Mouse (Mus musculus): ENCODE results near the gene Gpank1.

DNA sequence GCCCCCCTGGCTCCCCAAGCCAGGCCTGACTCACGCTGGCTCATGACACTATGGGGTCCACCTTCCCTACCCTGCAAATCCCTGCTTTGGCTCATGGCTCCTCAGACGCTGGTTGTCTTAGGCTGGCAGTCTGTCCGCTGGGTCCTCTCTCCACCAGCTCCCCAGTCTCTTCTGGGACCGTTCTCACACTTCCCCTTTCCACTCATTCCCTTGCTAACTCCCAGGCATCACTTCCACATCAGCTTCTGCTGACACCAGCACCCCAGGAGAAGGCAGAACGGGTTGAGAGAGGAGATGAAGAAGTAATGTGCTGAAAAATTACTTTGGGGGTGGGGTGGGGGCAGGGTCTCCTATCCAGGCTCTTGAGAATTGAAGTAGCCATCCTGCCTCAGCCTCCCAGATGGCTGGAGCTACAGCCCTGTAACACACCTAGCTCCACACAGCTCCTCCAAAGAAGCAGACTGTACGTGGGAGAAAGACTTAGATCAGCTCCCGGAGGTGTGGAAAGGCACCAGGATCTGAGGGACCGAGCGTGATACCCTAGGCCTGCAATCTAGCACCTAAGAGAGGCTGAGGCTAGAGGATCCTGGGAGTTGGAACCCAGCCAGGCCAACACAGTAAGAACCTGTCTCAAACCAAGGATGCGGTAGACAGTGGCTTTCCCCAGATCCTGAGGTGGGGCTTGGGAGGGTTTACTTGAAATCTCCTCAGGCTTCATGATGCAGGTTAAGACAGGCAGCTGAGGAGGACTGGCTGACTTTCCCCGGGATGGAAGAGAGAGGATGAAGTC lies 51.4 kb downstream of the Gpank1 start:
- TF ChIP-seq POLR2A (IDR thresholded peaks at IDR 0.05; ENCODE audit: insufficient read length, low read depth) (no peak), USF1 (IDR thresholded peaks at IDR 0.05; ENCODE audit: low read depth) (no peak), MYOD1 (IDR thresholded peaks at IDR 0.05; ENCODE audit: control insufficient read depth in 1 of 3, insufficient read length in 2 of 3, low read depth in 2 of 3) (no peak), CEBPB (IDR thresholded peaks at IDR 0.05; ENCODE audit: insufficient read depth, poor library complexity, severe bottlenecking) (no peak), MAX (IDR thresholded peaks at IDR 0.05; ENCODE audit: low read depth) (no peak)

Data from myocyte (in vitro differentiated cells).